Mouse (Mus musculus) layer of hippocampus, postnatal 25 days (tissue): Measurements from ENCODE around the gene Dirc2. TPM values are rescaled to one million over a fixed set of nuclear protein-coding genes. Genes with fewer than 3 reads are reported as not detected.

Experiments
- DNase-seq, 2 experiments: peaks; one replicate each; pipeline ENCODE4 v3.0.0; 2022; ENCODE audit warnings: mixed read lengths in 2 of 2, low spot score in 1 of 2; ENCODE audit errors: extremely low spot score in 1 of 2
- total RNA-seq, 2 experiments: library from RNA; stranded (reverse); gene quantifications; 2 replicates each; pipeline ENCODE4 v1.2.3; 2021

Dirc2 gene
- 10 to 100 TPM; 70.6 to 81.7 TPM for total RNA-seq

GRCm38 (mm10) chr16:35768785-35769642 lies at the start of gene Dirc2:
Gene Dirc2, minus strand, starts transcription at chr16:35769356.
- peak; percentile 64 to 80 for DNase-seq

- peak; percentile 73 to 88 for DNase-seq
Measured at GRCm38 (mm10) chr16:35817255-35818089, 48.3 kb upstream of the Dirc2 start.

- no peak for DNase-seq
Measured at GRCm38 (mm10) chr16:35813119-35813518, 44.0 kb upstream of the Dirc2 start.

DNA sequence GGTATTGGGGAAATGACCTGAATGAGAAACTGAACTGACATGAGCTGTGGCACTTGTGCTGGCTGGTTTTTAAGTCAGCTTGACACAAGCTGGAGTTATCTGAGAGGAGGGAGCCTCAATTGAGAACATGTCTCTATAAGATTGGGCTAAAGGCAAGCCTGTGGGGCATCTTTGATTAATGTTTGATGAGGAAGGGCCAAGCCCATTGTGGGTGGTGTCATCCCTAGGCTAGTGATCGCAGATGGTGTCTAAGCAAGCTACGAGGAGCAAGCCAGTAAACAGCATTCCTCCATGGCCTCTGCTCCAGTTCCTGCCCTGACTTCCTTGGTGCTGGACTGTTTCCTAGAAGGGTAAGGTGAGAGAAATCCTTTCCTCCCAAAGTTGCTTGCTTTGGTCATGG lies 39.7 kb upstream of the Dirc2 start:
- no peak for DNase-seq

DNA sequence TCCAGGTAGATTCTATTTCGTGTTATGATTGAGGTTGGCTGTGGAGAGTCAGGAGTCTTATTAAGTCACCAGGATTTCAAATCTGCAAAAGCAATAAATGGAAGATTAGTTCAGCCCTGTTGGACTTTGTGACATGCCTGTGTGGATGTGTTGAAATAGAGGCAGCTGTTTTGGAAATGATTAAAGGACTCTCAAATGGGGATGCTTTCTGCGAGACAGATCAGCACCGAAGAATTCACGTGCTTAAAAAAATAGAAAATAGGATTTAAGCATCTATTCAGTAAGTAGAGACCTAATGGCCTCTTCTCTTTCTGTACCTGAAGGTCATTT lies 38.5 kb upstream of the Dirc2 start:
- DNase-seq = no peak

GRCm38 (mm10) chr16:35806973-35807662 lies 38.0 kb upstream of the Dirc2 start:
- no peak for DNase-seq

DNA sequence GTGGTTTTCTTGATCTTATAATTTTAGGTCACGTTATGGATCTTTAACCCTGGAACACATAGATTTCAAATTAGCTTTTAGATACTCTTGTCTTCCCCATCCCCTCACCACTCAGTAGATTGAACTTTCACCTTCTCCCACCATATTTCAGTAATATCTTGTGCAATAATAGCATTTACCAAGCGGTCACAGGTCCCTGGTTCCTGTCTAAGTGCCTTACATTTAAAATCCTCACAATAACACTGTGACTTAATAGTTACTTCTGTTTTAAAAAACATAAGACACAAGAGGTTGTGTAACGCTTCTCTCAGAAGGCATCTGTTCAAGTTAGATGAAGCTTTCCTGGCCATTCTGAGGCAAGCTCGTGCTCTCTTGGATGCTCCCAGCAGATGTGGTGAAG lies 34.6 kb upstream of the Dirc2 start:
- DNase-seq = no peak

DNA sequence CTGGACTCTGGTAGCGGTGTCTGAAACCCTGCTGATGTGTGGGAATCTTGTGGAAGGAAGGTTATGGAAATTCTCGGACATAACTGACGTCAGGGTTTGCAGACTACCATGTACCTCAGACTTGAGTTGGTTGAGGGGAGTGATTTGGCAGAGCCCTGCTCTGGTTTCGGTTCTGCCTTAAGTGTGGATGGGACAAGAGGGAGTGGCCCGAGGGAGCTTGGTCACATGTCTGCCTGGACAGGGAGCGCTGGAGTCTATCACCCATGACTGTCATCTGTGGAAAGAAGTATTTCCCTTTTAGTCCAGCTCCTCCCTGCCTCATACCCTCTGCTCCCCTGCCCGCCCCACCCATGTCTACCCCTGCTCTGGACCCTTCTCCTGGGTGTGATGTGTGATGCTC lies 33.0 kb upstream of the Dirc2 start:
- DNase-seq = no peak

DNA sequence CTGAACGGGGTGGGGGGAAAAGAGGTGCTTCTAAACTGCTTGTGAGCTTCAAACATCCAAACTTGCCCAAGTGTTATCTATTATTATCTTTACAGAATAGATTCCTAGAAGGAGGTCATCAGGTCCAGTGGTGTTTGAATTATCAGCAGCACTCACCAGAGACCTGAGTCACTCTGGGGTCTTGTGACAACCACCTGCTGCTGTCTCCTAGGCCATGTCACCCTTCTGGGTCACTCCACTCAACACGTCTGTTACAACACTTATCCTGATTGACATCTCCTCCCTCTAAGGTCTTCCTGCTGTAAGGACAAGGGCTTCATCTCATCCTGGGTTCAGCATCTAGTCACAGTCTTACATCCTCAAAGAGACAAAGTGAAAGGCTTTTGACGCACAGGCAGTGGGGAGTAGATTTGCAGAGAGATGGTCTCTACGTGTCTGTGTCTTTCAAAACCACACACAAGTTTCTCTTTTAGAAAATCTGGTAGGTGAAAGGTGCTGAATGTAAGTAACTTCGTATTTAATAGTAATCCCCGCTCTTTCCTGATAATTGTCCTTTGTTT lies 22.9 kb upstream of the Dirc2 start:
- no peak for DNase-seq

DNA sequence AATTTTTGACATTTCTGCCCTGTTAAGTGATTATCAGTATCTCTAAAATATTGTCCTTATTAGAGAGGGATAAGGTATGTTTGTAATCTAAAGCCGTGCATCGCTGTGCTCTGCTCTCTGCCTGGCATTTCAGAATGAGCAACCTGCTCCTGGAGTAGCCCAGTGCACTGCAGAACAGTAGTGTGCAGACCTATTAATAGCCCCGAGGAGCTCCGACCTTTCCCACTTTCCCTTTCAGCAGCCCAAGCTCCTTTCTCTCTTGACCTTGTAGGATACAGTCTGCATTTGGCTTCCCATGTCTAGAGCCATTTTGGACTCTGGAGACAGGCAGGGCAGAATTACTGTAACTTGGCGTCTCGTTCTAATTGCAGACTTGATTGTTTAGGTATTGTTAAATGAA lies 19.2 kb upstream of the Dirc2 start:
- DNase-seq = no peak

- no peak for DNase-seq
Measured at GRCm38 (mm10) chr16:35787568-35788189, 18.5 kb upstream of the Dirc2 start.

DNA sequence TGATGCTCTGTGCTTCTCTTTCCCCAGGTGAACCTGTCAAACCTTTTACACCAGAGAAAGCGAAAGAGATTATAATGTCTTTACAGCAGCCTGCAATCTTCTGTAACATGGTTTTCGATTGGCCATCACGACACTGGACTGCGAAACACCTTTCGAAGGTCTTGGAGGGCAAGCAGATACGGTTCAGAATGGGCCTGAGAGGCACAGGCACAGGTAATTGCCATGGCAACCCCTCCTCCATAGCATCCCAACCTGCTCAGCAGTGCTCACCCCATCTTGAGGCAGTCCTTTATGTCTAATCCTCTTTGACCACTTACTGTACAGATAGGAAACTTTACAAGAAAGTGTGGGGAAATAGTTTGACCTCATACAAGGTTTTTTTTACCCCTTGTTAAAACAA lies 18.0 kb upstream of the Dirc2 start:
- no peak for DNase-seq

GRCm38 (mm10) chr16:35784134-35784725 lies 15.1 kb upstream of the Dirc2 start:
- DNase-seq = no peak

GRCm38 (mm10) chr16:35783207-35783573 lies 14.0 kb upstream of the Dirc2 start:
- DNase-seq = no peak

- no peak for DNase-seq
Measured at GRCm38 (mm10) chr16:35782451-35783206, 13.5 kb upstream of the Dirc2 start.

- DNase-seq = no peak
Measured at GRCm38 (mm10) chr16:35781651-35782050, 12.5 kb upstream of the Dirc2 start.

DNA sequence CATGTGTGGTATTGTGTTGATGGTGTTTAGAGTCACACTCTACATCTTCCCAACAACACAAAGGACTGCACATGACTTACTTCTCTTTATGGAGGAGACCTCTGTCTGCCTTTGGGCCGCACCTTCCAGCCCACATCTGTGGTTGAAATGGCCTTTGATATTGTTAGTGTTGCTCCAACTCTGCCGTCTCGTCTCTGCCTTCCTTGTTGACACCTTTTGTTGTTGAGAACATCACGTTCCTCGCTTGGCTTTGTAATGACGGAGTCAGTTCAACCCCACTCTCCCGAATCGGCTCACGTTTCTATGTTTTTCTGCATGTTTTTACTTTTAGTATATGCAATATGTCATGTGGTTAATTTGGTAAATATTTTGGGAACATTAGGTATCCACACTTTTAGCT lies 11.9 kb upstream of the Dirc2 start:
- no peak for DNase-seq

DNA sequence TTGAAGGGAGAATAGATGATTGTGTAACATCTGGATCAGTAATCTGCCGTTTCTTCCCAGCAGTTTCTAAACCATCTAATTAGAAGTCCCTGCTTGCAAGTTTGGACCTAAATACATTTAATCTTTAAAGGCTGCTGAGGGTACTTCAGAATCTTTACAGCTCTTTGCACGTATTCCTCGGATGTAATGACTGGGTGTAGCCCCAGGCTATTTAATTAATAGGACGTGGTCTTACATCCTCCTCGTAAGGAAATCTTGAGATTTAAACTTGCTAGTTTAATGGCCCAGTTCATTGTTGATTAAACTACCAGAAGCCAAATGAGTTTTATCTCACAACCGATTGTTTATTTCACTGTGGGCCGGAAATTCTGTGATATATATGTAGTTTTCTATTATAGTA lies 10.5 kb upstream of the Dirc2 start:
- DNase-seq = no peak

DNA sequence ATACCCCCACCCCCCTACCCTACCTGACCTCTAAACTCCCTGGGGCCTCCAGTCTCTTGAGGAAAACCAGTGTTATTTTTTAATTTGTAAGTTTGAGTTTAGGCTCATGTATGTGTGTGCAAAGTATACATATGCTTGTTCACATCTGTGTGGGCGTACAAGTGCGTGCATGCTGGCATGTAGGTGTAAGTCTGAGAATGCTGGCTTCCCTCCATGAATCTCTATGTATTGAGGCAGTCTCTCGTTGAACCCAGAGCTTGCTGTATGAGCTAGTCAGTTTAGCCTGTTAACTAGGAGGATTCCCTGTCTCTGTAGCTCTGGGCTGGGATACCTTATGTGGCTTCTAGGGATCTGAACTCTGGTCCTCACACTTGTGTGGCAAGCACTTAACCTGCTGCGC lies 8.6 kb upstream of the Dirc2 start:
- DNase-seq = no peak
